Mouse (Mus musculus) large intestine, adult 2 months (tissue): Measurements from ENCODE around the gene Anxa6. TPM values are rescaled to one million over a fixed set of nuclear protein-coding genes. Genes with fewer than 3 reads are reported as not detected.

Source experiments
- DNase-seq: peaks from one replicate; pipeline ENCODE4 v3.0.0-alpha.2; 2012; ENCODE audit warnings: low read depth, low spot score
- WGBS: fragments of 180-500 bp; shearing (Covaris S2); methylation state at CpG from one replicate; pipeline ENCODE4 v1.1.7; 2018; 5-methylcytosine and 5-hydroxymethylcytosine counted together
- polyA plus RNA-seq: library from polyadenylated mRNA; depleted of rRNA; stranded (reverse); fragments of >200 nt; gene quantifications from 2 replicates; pipeline ENCODE4 v1.2.3, GENCODE M21; 2012; rRNA removed

Anxa6 gene
- polyA plus RNA-seq: 46.6 and 51.9 TPM in 2 replicates

GRCm38 (mm10) chr11:55033040-55033660 lies at the start of gene Anxa6:
Anxa6 (minus strand) TSS chr11:55033445.
- WGBS: under 1% methylated on average over 41 of the region's 41 CpGs
- no peak for DNase-seq

GRCm38 (mm10) chr11:55081206-55081605 lies 48.0 kb upstream of the Anxa6 start:
- no peak for DNase-seq
- WGBS: 92% methylated on average over 9 of the region's 9 CpGs

- WGBS: 97% methylated on average over 4 of the region's 4 CpGs
- DNase-seq: no peak
These were observed 45.9 kb upstream of the Anxa6 start for GRCm38 (mm10) chr11:55079180-55079579.

GRCm38 (mm10) chr11:55078502-55078901 lies 45.3 kb upstream of the Anxa6 start:
- no peak for DNase-seq
- 65% methylated on average over 3 of the region's 3 CpGs for WGBS

GRCm38 (mm10) chr11:55077331-55078231 lies 44.3 kb upstream of the Anxa6 start, which contains the start of gene Ccdc69:
Ccdc69 (minus strand) TSS chr11:55078131.
- no peak for DNase-seq
- WGBS: 1% methylated on average over 50 of the region's 50 CpGs

- 71% methylated on average over 5 of the region's 5 CpGs for WGBS
- DNase-seq: no peak
These were observed 43.0 kb upstream of the Anxa6 start for GRCm38 (mm10) chr11:55076234-55076633.

- WGBS: 21% methylated on average over 2 of the region's 2 CpGs
- DNase-seq: no peak
These were observed 42.4 kb upstream of the Anxa6 start for GRCm38 (mm10) chr11:55075602-55076001.

GRCm38 (mm10) chr11:55073191-55073590 lies 39.9 kb upstream of the Anxa6 start:
- WGBS: 76% methylated on average over 10 of the region's 10 CpGs
- no peak for DNase-seq

GRCm38 (mm10) chr11:55072467-55072866 lies 39.2 kb upstream of the Anxa6 start:
- WGBS: 80% methylated on average over 8 of the region's 8 CpGs
- no peak for DNase-seq

GRCm38 (mm10) chr11:55071344-55071743 lies 38.1 kb upstream of the Anxa6 start:
- WGBS: 91% methylated on average over 5 of the region's 5 CpGs
- DNase-seq: no peak

- 70% methylated on average over 2 of the region's 2 CpGs for WGBS
- DNase-seq: no peak
These were observed 35.8 kb upstream of the Anxa6 start for GRCm38 (mm10) chr11:55069023-55069422.

GRCm38 (mm10) chr11:55066921-55067320 lies 33.7 kb upstream of the Anxa6 start:
- no peak for DNase-seq
- 55% methylated on average over 4 of the region's 4 CpGs for WGBS

GRCm38 (mm10) chr11:55062856-55063255 lies 29.6 kb upstream of the Anxa6 start:
- DNase-seq: no peak
- whole genome bisulfite sequencing: 55% methylated on average over 5 of the region's 5 CpGs

GRCm38 (mm10) chr11:55060802-55061201 lies 27.6 kb upstream of the Anxa6 start:
- no peak for DNase-seq
- 89% methylated on average over 5 of the region's 5 CpGs for WGBS

GRCm38 (mm10) chr11:55057511-55057910 lies 24.3 kb upstream of the Anxa6 start:
- DNase-seq: no peak
- 81% methylated on average over 3 of the region's 3 CpGs for WGBS

- DNase-seq: no peak
- whole genome bisulfite sequencing: 70% methylated on average over 7 of the region's 7 CpGs
These were observed 17.7 kb upstream of the Anxa6 start for GRCm38 (mm10) chr11:55050837-55051510.

GRCm38 (mm10) chr11:55046600-55046999 lies 13.4 kb upstream of the Anxa6 start:
- WGBS: 48% methylated on average over 5 of the region's 5 CpGs
- DNase-seq: no peak

- WGBS: 87% methylated on average over 4 of the region's 4 CpGs
- no peak for DNase-seq
These were observed 8.1 kb upstream of the Anxa6 start for GRCm38 (mm10) chr11:55041348-55041747.

- no peak for DNase-seq
- 1% methylated on average over 9 of the region's 9 CpGs for WGBS
These were observed 6.3 kb upstream of the Anxa6 start for GRCm38 (mm10) chr11:55039591-55039990.

GRCm38 (mm10) chr11:55036601-55037000 lies 3.4 kb upstream of the Anxa6 start:
- WGBS: 37% methylated on average over 3 of the region's 3 CpGs
- DNase-seq: no peak
